ENCODE assay signal across 9 mouse cellular contexts in genomic region chrX:101772035-101772434, GRCm38 (mm10). TPM values are rescaled to one million over a fixed set of nuclear protein-coding genes. Genes with fewer than 3 reads are reported as not detected.
DNase-seq lines count a peak whose midpoint lies in the region; ATAC-seq and TF ChIP-seq lines count a peak whose summit lies in the region.
"Had no signal": no experiment of that assay in that cellular context is flagged by ENCODE, and none has a peak within 500 bp of the region (broad histone marks: within the 10 kb centered on the region; RNA-seq: fewer than 3 reads in every experiment).

No protein-coding gene starts in this region.

- no peak for TF ChIP-seq POLR2A in ES-Bruce4 (IDR thresholded peaks at IDR 0.05; ENCODE audit: insufficient read depth, low read length)
- TF ChIP-seq POLR2A in brain, embryonic 14.5 days (IDR thresholded peaks at IDR 0.05; ENCODE audit: borderline replicate concordance, extremely low read depth, insufficient read depth, insufficient read length, poor library complexity, severe bottlenecking): no peak

- no peak overlapping the region for H3K4me2 ChIP-seq in hindbrain, embryonic 14.5 days (replicated peaks)
- no peak overlapping the region for H3K4me2 ChIP-seq in hindbrain, embryonic 16.5 days (ENCODE audit: low read length)

- peak; percentile 75 for DNase-seq in hindbrain, embryonic 14.5 days (ENCODE audit: low spot score)
- DNase-seq in brain, embryonic 14.5 days (ENCODE audit: low read depth): peak; percentile 69
- peak; percentile 57 to 64 for DNase-seq in left cerebral cortex, postnatal 14 days (ENCODE audit: low spot score in 2 of 2)
- DNase-seq in retina, embryonic 14.5 days (ENCODE audit: low spot score): peak; percentile 76
- DNase-seq in thymus, postnatal 4 days: peak; percentile 74

- no peak overlapping the region for H3K27ac ChIP-seq in hindbrain, embryonic 14.5 days
- no peak overlapping the region for H3K27ac ChIP-seq in hindbrain, embryonic 16.5 days (ENCODE audit: low read depth, low read length)
- no peak overlapping the region for H3K27ac ChIP-seq in ES-Bruce4 (ENCODE audit: insufficient read depth, low read length)

- no peaks in the 10 kb centered on the region for H3K9me3 ChIP-seq in hindbrain, embryonic 14.5 days (ENCODE audit: control insufficient read depth, low read length)
- no peaks in the 10 kb centered on the region for H3K9me3 ChIP-seq in hindbrain, embryonic 16.5 days (ENCODE audit: control insufficient read depth, low read length)
- no peaks in the 10 kb centered on the region for H3K9me3 ChIP-seq in ES-Bruce4 (replicated peaks; ENCODE audit: control insufficient read depth, insufficient read depth, low read length, poor library complexity, severe bottlenecking)

- no peak for ATAC-seq in hindbrain, embryonic 14.5 days (ENCODE audit: low FRiP score)
- ATAC-seq in hindbrain, embryonic 16.5 days: no peak
- peak; percentile 48 for ATAC-seq in granulocyte monocyte progenitor cell, adult 5-6 weeks (replicated peaks; ENCODE audit: poor library complexity, severe bottlenecking)

- H3K9ac ChIP-seq in hindbrain, embryonic 14.5 days: no peak overlapping the region
- H3K9ac ChIP-seq in hindbrain, embryonic 16.5 days (ENCODE audit: low read depth, low read length): no peak overlapping the region
- no peak overlapping the region for H3K9ac ChIP-seq in ES-Bruce4 (ENCODE audit: low read depth, poor library complexity, severe bottlenecking)

- no peaks in the 10 kb centered on the region for H3K4me1 ChIP-seq in hindbrain, embryonic 14.5 days (replicated peaks; ENCODE audit: control insufficient read depth, insufficient read depth, low read length)
- H3K4me1 ChIP-seq in hindbrain, embryonic 16.5 days (ENCODE audit: control insufficient read depth, insufficient read depth, low read depth, low read length): no peaks in the 10 kb centered on the region
- H3K4me1 ChIP-seq in ES-Bruce4 (ENCODE audit: control insufficient read depth, insufficient read depth, low read length): no peaks in the 10 kb centered on the region

- H3K36me3 ChIP-seq in hindbrain, embryonic 14.5 days (replicated peaks; ENCODE audit: control insufficient read depth, insufficient read depth): no peaks in the 10 kb centered on the region
- no peaks in the 10 kb centered on the region for H3K36me3 ChIP-seq in hindbrain, embryonic 16.5 days (ENCODE audit: control insufficient read depth, insufficient read depth, low read length)
- H3K36me3 ChIP-seq in ES-Bruce4 (ENCODE audit: control insufficient read depth, insufficient read depth, low read length, poor library complexity, severe bottlenecking): no peaks in the 10 kb centered on the region

- intact Hi-C loops in left cerebral cortex, postnatal 14 days (cut with DNase I): loop anchor here (5.0 kb wide), 1 partner anchor 95 kb away; no protein-coding TSS in a partner anchor

- no peak for TF ChIP-seq EP300 in ES-Bruce4 (IDR thresholded peaks at IDR 0.05; ENCODE audit: insufficient read depth, low read depth, low read length)

- H3K27me3 ChIP-seq in hindbrain, embryonic 14.5 days (ENCODE audit: control insufficient read depth, insufficient read depth, low read length): peaks cover 6% of the 10 kb centered on the region; the same call in 1 of the 2 replicates
- peaks cover 3% of the 10 kb centered on the region for H3K27me3 ChIP-seq in hindbrain, embryonic 16.5 days (replicated peaks; ENCODE audit: control insufficient read depth, insufficient read depth, low read length)
- no peaks in the 10 kb centered on the region for H3K27me3 ChIP-seq in ES-Bruce4 (ENCODE audit: control insufficient read depth, insufficient read depth, low read length, poor library complexity, severe bottlenecking)

- 36% methylated on average over 5 of the region's 5 CpGs for WGBS in hindbrain, embryonic 14.5 days
- WGBS in hindbrain, embryonic 16.5 days: 44% methylated on average over 5 of the region's 5 CpGs

- peak; percentile 5 for TF ChIP-seq CTCF in ES-Bruce4 (IDR thresholded peaks at IDR 0.05; ENCODE audit: low read depth, low read length)
- peak; percentile 73; the same call in 1 of the 2 replicates for TF ChIP-seq CTCF in brain, embryonic 14.5 days (IDR thresholded peaks at IDR 0.05; ENCODE audit: borderline replicate concordance, extremely low read depth, insufficient read depth, insufficient read length)

- no peak overlapping the region for H3K4me3 ChIP-seq in hindbrain, embryonic 14.5 days (replicated peaks; ENCODE audit: low read length)
- no peak overlapping the region for H3K4me3 ChIP-seq in hindbrain, embryonic 16.5 days (ENCODE audit: low read length)
- H3K4me3 ChIP-seq in ES-Bruce4 (ENCODE audit: low read depth, low read length): no peak overlapping the region
- H3K4me3 ChIP-seq: erythroblast, embryonic 14.5 days had no signal

RNA-seq across cellular contexts. Expression of gene Gm4779, which starts 22.2 kb away (rescaled TPM):
- polyA plus RNA-seq in hindbrain, embryonic 14.5 days (2014; fragmentation: Nextera tagmentation; extraction: Ambion mirVana): not detected in 2 replicates
- polyA plus RNA-seq in hindbrain, embryonic 16.5 days (2015; fragmentation: Nextera tagmentation; extraction: Ambion mirVana): 0.25 TPM in 1 of 2 replicates, not detected in the other
- polyA plus RNA-seq in ES-Bruce4 (2011; ENCODE audit: insufficient read depth, insufficient read length, low read depth, missing spikeins): 7.9 and 11.6 TPM in 2 replicates
- polyA plus RNA-seq in brain, embryonic 14.5 days (2012; rRNA removed): 0.05 and 0.29 TPM in 2 replicates
- total RNA-seq in granulocyte monocyte progenitor cell, adult 5-6 weeks (2014; fragmentation: Nextera tagmentation): not detected in 2 replicates
- total RNA-seq in granulocyte monocyte progenitor cell, adult 5-6 weeks (2017): 0.43 and 4.0 TPM in 2 replicates
- not detected for total RNA-seq in left cerebral cortex, postnatal 14 days (2021)
- polyA plus RNA-seq: erythroblast, embryonic 14.5 days had no signal

RNA-seq across cellular contexts. Expression of gene 8030474K03Rik, which starts 22.4 kb away (rescaled TPM):
- polyA plus RNA-seq in hindbrain, embryonic 14.5 days (2014; fragmentation: Nextera tagmentation; extraction: Ambion mirVana): not detected in 2 replicates
- 0.11 TPM in 1 of 2 replicates, not detected in the other for polyA plus RNA-seq in hindbrain, embryonic 16.5 days (2015; fragmentation: Nextera tagmentation; extraction: Ambion mirVana)
- 4.3 and 4.6 TPM in 2 replicates for polyA plus RNA-seq in ES-Bruce4 (2011; ENCODE audit: insufficient read depth, insufficient read length, low read depth, missing spikeins)
- polyA plus RNA-seq in brain, embryonic 14.5 days (2012; rRNA removed): 0.05 and 0.13 TPM in 2 replicates
- not detected in 2 replicates for total RNA-seq in granulocyte monocyte progenitor cell, adult 5-6 weeks (2014; fragmentation: Nextera tagmentation)
- 1.1 TPM in 1 of 2 replicates, not detected in the other for total RNA-seq in granulocyte monocyte progenitor cell, adult 5-6 weeks (2017)
- not detected for total RNA-seq in left cerebral cortex, postnatal 14 days (2021)
- polyA plus RNA-seq: erythroblast, embryonic 14.5 days had no signal

RNA-seq across cellular contexts. Expression of gene Cxcr3, which starts 38.0 kb away (rescaled TPM):
- polyA plus RNA-seq in hindbrain, embryonic 14.5 days (2014; fragmentation: Nextera tagmentation; extraction: Ambion mirVana): 0.20 TPM in 1 of 2 replicates, not detected in the other
- polyA plus RNA-seq in hindbrain, embryonic 16.5 days (2015; fragmentation: Nextera tagmentation; extraction: Ambion mirVana): 0.09 and 0.37 TPM in 2 replicates
- not detected in 2 replicates for polyA plus RNA-seq in ES-Bruce4 (2011; ENCODE audit: insufficient read depth, insufficient read length, low read depth, missing spikeins)
- 0.09 and 0.14 TPM in 2 replicates for polyA plus RNA-seq in brain, embryonic 14.5 days (2012; rRNA removed)
- 0.45 TPM in 1 of 2 replicates, not detected in the other for total RNA-seq in granulocyte monocyte progenitor cell, adult 5-6 weeks (2014; fragmentation: Nextera tagmentation)
- 0.10 TPM in 1 of 2 replicates, not detected in the other for total RNA-seq in granulocyte monocyte progenitor cell, adult 5-6 weeks (2017)
- not detected for total RNA-seq in left cerebral cortex, postnatal 14 days (2021)
- polyA plus RNA-seq: erythroblast, embryonic 14.5 days had no signal
